Mouse (Mus musculus): ENCODE measurements around the gene Gm4187.
"Not testable (repeated sequence)": the region's sequence is repeated elsewhere in the genome, so short reads cannot be mapped to it uniquely, and the experiment has no call there.

Gene Gm4187

DNA sequence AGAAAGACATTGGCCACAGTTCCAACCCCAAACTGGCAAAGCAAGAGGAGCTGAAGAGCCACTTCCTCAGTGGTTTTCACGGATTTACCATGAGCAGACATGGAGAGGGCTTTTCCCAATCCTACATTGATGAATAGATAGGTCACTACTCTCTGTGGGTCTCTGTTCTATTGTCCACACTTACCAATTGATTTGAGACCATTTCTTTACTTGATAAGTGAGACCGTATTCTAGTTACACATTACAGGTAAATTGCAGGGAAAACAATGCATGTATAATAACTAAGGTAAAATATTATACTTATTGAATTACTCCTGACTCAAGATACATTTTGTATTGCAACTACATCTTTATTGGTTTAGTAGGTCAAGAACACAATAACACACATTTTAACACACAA lies at the start of gene Gm4187:
TSS of gene Gm4187 (minus strand) at position 101 of the 400 bp plus-strand sequence.
- H3K27me3 ChIP-seq (ENCODE audit: control insufficient read depth, insufficient read depth, low read length, poor library complexity, severe bottlenecking); H3K36me3 ChIP-seq (ENCODE audit: control insufficient read depth, insufficient read depth, low read length, poor library complexity, severe bottlenecking); DNase-seq (ENCODE audit: low read depth, low spot score): not testable (repeated sequence)

DNA sequence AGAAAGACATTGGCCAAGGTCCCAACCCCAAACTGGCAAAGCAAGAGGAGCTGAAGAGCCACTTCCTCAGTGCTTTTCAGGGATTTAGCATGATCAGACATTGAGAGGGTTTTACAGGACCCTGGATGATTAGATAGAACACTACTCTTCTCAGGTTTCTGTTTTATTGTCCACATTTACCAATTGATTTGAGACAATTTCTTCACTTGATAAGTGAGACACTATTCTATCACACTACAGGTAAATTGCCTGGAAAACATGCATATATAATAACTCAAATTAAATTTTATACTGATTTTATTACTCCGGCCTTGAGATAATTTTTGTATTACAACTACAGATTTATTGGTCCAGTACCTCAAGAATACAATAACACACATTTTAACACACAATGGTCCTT lies 41.4 kb upstream of the Gm4187 start, which contains the start of gene Gm8660:
TSS of gene Gm8660 (minus strand) at position 101 of the 400 bp plus-strand sequence.
- DNase-seq (ENCODE audit: low read depth, low spot score), result not testable (repeated sequence)

More for the DNA sequence above, 41.4 kb upstream of the Gm4187 start, which contains the start of gene Gm8660:
- H3K27me3 ChIP-seq (ENCODE audit: control insufficient read depth, insufficient read depth, low read length, poor library complexity, severe bottlenecking); H3K36me3 ChIP-seq (ENCODE audit: control insufficient read depth, insufficient read depth, low read length, poor library complexity, severe bottlenecking): not testable (repeated sequence)
